In genomic region chr2:105117669-105118068, GRCm38 (mm10) we compare ENCODE assay signal across 27 mouse cellular contexts. TPM values are rescaled to one million over a fixed set of nuclear protein-coding genes. Genes with fewer than 3 reads are reported as not detected.
"Had no signal": no experiment of that assay in that cellular context is flagged by ENCODE, and none has a peak within 500 bp of the region (broad histone marks: within the 10 kb centered on the region; RNA-seq: fewer than 3 reads in every experiment).

No protein-coding gene starts in this region.

- H3K27ac ChIP-seq: midbrain, embryonic 10.5 days; midbrain, embryonic 12.5 days; neural tube, embryonic 13.5 days; neural tube, embryonic 15.5 days had no signal

- H3K36me3 ChIP-seq: midbrain, embryonic 10.5 days; midbrain, embryonic 12.5 days; neural tube, embryonic 13.5 days; neural tube, embryonic 15.5 days had no signal

- H3K4me3 ChIP-seq: midbrain, embryonic 10.5 days; midbrain, embryonic 12.5 days; myocyte; neural tube, embryonic 13.5 days; neural tube, embryonic 15.5 days had no signal

- ATAC-seq: midbrain, embryonic 16.5 days had no signal

- H3K9ac ChIP-seq: lung, embryonic 14.5 days; midbrain, embryonic 12.5 days; neural tube, embryonic 13.5 days; neural tube, embryonic 15.5 days had no signal

- DNase-seq: lung, adult 18-20 months; lung, embryonic 14.5 days; lung, postnatal 10 days; lung, postnatal 4 days; midbrain, embryonic 14.5 days; retina, postnatal 1 day; right cerebral cortex, adult 18-20 months; right cerebral cortex, postnatal 25 days; right cerebral cortex, postnatal 4 days; spleen, adult 18-20 months; thymus, adult 18-20 months; thymus, postnatal 14 days; thymus, postnatal 36 days had no signal

- H3K4me2 ChIP-seq: lung, embryonic 14.5 days; midbrain, embryonic 12.5 days; neural tube, embryonic 13.5 days; neural tube, embryonic 15.5 days had no signal

- H3K9me3 ChIP-seq: midbrain, embryonic 10.5 days; midbrain, embryonic 12.5 days; neural tube, embryonic 13.5 days; neural tube, embryonic 15.5 days had no signal

RNA-seq across cellular contexts. Expression of gene Wt1, which starts 8.7 kb away (rescaled TPM):
- total RNA-seq: megakaryocyte, adult 5-6 weeks; megakaryocyte-erythroid progenitor cell, adult 5-6 weeks had no signal
- polyA plus RNA-seq: midbrain, embryonic 10.5 days; midbrain, embryonic 14.5 days; myocyte had no signal

RNA-seq across cellular contexts. Expression of gene Gm11060, which starts 25.9 kb away (rescaled TPM):
- total RNA-seq: megakaryocyte, adult 5-6 weeks; megakaryocyte-erythroid progenitor cell, adult 5-6 weeks had no signal
- polyA plus RNA-seq: lung, embryonic 14.5 days; lung, embryonic 16.5 days; midbrain, embryonic 10.5 days; midbrain, embryonic 12.5 days; midbrain, embryonic 14.5 days; midbrain, embryonic 16.5 days; myocyte; neural tube, embryonic 11.5 days; neural tube, embryonic 13.5 days; neural tube, embryonic 15.5 days; small intestine, adult 2 months; stomach, embryonic 14.5 days; stomach, embryonic 16.5 days; thymus, postnatal 0 days had no signal
